Mouse (Mus musculus): ENCODE data around the gene Osbpl9. TPM values are rescaled to one million over a fixed set of nuclear protein-coding genes. Genes with fewer than 3 reads are reported as not detected.

The Osbpl9 gene
- polyA plus RNA-seq, 2 experiments: 17.7 to 25.4 TPM

GRCm38 (mm10) chr4:109106034-109106433 lies 96.0 kb downstream of the Osbpl9 start:
- no peaks in the 10 kb centered on the region for H3K27me3 ChIP-seq (ENCODE audit: control insufficient read depth, insufficient read depth, low read length)
- H3K9me3 ChIP-seq (ENCODE audit: control insufficient read depth, low read length): no peaks in the 10 kb centered on the region
- H3K36me3 ChIP-seq (replicated peaks; ENCODE audit: control insufficient read depth, insufficient read depth, low read depth): no peaks in the 10 kb centered on the region
- peaks cover 0 to 14% of the 10 kb centered on the region in 2 experiments; a peak in 3 of 4 replicates for H3K4me1 ChIP-seq (replicated peaks; ENCODE audit: control insufficient read depth in 2 of 2, insufficient read depth in 2 of 2, low read length in 1 of 2)
- no peak overlapping the region for H3K9ac ChIP-seq (replicated peaks)
- ATAC-seq (ENCODE audit: insufficient read depth): no peak
- WGBS (ENCODE audit: insufficient replicate concordance): 62% methylated on average over 3 of the region's 3 CpGs
- DNase-seq (ENCODE audit: low read depth in 3 of 3, low spot score in 3 of 3): no peak
- no peak overlapping the region for H3K27ac ChIP-seq
- no peak overlapping the region for H3K4me2 ChIP-seq (ENCODE audit: low read depth)
- no peak overlapping the region for H3K4me3 ChIP-seq (ENCODE audit: insufficient read depth in 1 of 2, low read depth in 2 of 2, low read length in 2 of 2)
- no peak for TF ChIP-seq CTCF (IDR thresholded peaks at IDR 0.05; ENCODE audit: low read depth)
- no peak for TF ChIP-seq EP300 (IDR thresholded peaks at IDR 0.05; ENCODE audit: low read depth)

GRCm38 (mm10) chr4:109105254-109105653 lies 96.8 kb downstream of the Osbpl9 start:
- Histone ChIP-seq H3K4me1 (replicated peaks; ENCODE audit: control insufficient read depth in 2 of 2, insufficient read depth in 2 of 2, low read length in 1 of 2) (peaks cover 0 to 14% of the 10 kb centered on the region in 2 experiments; a peak in 3 of 4 replicates), H3K27ac (no peak overlapping the region), H3K9ac (replicated peaks) (no peak overlapping the region), H3K36me3 (replicated peaks; ENCODE audit: control insufficient read depth, insufficient read depth, low read depth) (no peaks in the 10 kb centered on the region), H3K9me3 (ENCODE audit: control insufficient read depth, low read length) (no peaks in the 10 kb centered on the region), H3K27me3 (ENCODE audit: control insufficient read depth, insufficient read depth, low read length) (no peaks in the 10 kb centered on the region), H3K4me3 (ENCODE audit: insufficient read depth in 1 of 2, low read depth in 2 of 2, low read length in 2 of 2) (no peak overlapping the region), H3K4me2 (ENCODE audit: low read depth) (no peak overlapping the region)
- DNase-seq (ENCODE audit: low read depth in 3 of 3, low spot score in 3 of 3) (no peak), ATAC-seq (ENCODE audit: insufficient read depth) (no peak)
- TF ChIP-seq EP300 (IDR thresholded peaks at IDR 0.05; ENCODE audit: low read depth): no peak
- no peak for TF ChIP-seq CTCF (IDR thresholded peaks at IDR 0.05; ENCODE audit: low read depth)

GRCm38 (mm10) chr4:109103145-109103883 lies 98.8 kb downstream of the Osbpl9 start:
- no peak overlapping the region for H3K4me3 ChIP-seq (ENCODE audit: insufficient read depth in 1 of 2, low read depth in 2 of 2, low read length in 2 of 2)
- no peak for ATAC-seq (ENCODE audit: insufficient read depth)
- no peak overlapping the region for H3K27ac ChIP-seq
- no peaks in the 10 kb centered on the region for H3K9me3 ChIP-seq (ENCODE audit: control insufficient read depth, low read length)
- no peak for TF ChIP-seq CTCF (IDR thresholded peaks at IDR 0.05; ENCODE audit: low read depth)
- TF ChIP-seq EP300 (IDR thresholded peaks at IDR 0.05; ENCODE audit: low read depth): no peak
- H3K9ac ChIP-seq (replicated peaks): no peak overlapping the region
- H3K4me2 ChIP-seq (ENCODE audit: low read depth): no peak overlapping the region
- no peaks in the 10 kb centered on the region for H3K27me3 ChIP-seq (ENCODE audit: control insufficient read depth, insufficient read depth, low read length)
- peaks cover 4 to 20% of the 10 kb centered on the region in 2 experiments for H3K4me1 ChIP-seq (replicated peaks; ENCODE audit: control insufficient read depth in 2 of 2, insufficient read depth in 2 of 2, low read length in 1 of 2)
- WGBS (ENCODE audit: insufficient replicate concordance): 57% methylated on average over 9 of the region's 9 CpGs
- no peaks in the 10 kb centered on the region for H3K36me3 ChIP-seq (replicated peaks; ENCODE audit: control insufficient read depth, insufficient read depth, low read depth)
- no peak for DNase-seq (ENCODE audit: low read depth in 3 of 3, low spot score in 3 of 3)

GRCm38 (mm10) chr4:109102574-109102973 lies 99.5 kb downstream of the Osbpl9 start:
- ATAC-seq (ENCODE audit: insufficient read depth): no peak

GRCm38 (mm10) chr4:109098861-109099260 lies 103.2 kb downstream of the Osbpl9 start:
- Histone ChIP-seq H3K27ac (no peak overlapping the region), H3K27me3 (ENCODE audit: control insufficient read depth, insufficient read depth, low read length) (no peaks in the 10 kb centered on the region), H3K36me3 (replicated peaks; ENCODE audit: control insufficient read depth, insufficient read depth, low read depth) (no peaks in the 10 kb centered on the region), H3K4me2 (ENCODE audit: low read depth) (peak overlapping the region; percentile 36), H3K9me3 (ENCODE audit: control insufficient read depth, low read length) (no peaks in the 10 kb centered on the region), H3K4me1 (replicated peaks; ENCODE audit: control insufficient read depth in 2 of 2, insufficient read depth in 2 of 2, low read length in 1 of 2) (peaks cover 4 to 18% of the 10 kb centered on the region in 2 experiments), H3K9ac (replicated peaks) (no peak overlapping the region), H3K4me3 (ENCODE audit: insufficient read depth in 1 of 2, low read depth in 2 of 2, low read length in 2 of 2) (no peak overlapping the region)
- ATAC-seq (ENCODE audit: insufficient read depth) (peak; percentile 69; the same call in 1 of the 2 replicates), DNase-seq (ENCODE audit: low read depth in 3 of 3, low spot score in 3 of 3) (no peak)
- 54% methylated on average over 3 of the region's 3 CpGs for WGBS (ENCODE audit: insufficient replicate concordance)
- TF ChIP-seq EP300 (IDR thresholded peaks at IDR 0.05; ENCODE audit: low read depth): no peak
- no peak for TF ChIP-seq CTCF (IDR thresholded peaks at IDR 0.05; ENCODE audit: low read depth)

More at GRCm38 (mm10) chr4:109102574-109102973, 99.5 kb downstream of the Osbpl9 start:
- Histone ChIP-seq H3K27me3 (ENCODE audit: control insufficient read depth, insufficient read depth, low read length) (no peaks in the 10 kb centered on the region), H3K4me1 (replicated peaks; ENCODE audit: control insufficient read depth in 2 of 2, insufficient read depth in 2 of 2, low read length in 1 of 2) (peaks cover 4 to 20% of the 10 kb centered on the region in 2 experiments), H3K36me3 (replicated peaks; ENCODE audit: control insufficient read depth, insufficient read depth, low read depth) (no peaks in the 10 kb centered on the region), H3K27ac (no peak overlapping the region), H3K4me2 (ENCODE audit: low read depth) (no peak overlapping the region), H3K9me3 (ENCODE audit: control insufficient read depth, low read length) (no peaks in the 10 kb centered on the region), H3K4me3 (ENCODE audit: insufficient read depth in 1 of 2, low read depth in 2 of 2, low read length in 2 of 2) (no peak overlapping the region), H3K9ac (replicated peaks) (no peak overlapping the region)
- WGBS (ENCODE audit: insufficient replicate concordance): 44% methylated on average over 5 of the region's 5 CpGs
- DNase-seq (ENCODE audit: low read depth in 3 of 3, low spot score in 3 of 3): no peak
- TF ChIP-seq CTCF (IDR thresholded peaks at IDR 0.05; ENCODE audit: low read depth) (no peak), EP300 (IDR thresholded peaks at IDR 0.05; ENCODE audit: low read depth) (no peak)
